Mouse (Mus musculus) G1E (cell line): ENCODE results near the gene Ddx42.

ENCODE experiments used
- CTCF ChIP-seq: IDR thresholded peaks from 2 replicates; pipeline ENCODE4 v1.5.1; 2012; ENCODE audit warnings: low read depth, low read length, inconsistent platforms, mixed read lengths
- GATA1 ChIP-seq: IDR thresholded peaks from 2 replicates; pipeline ENCODE4 v1.6.1; 2012; ENCODE audit warnings: borderline replicate concordance, low read length, inconsistent platforms, mixed read lengths
- GATA2 ChIP-seq: IDR thresholded peaks from 2 replicates; pipeline ENCODE4 v1.6.1; 2012; ENCODE audit warnings: low read depth, low read length, inconsistent platforms, borderline replicate concordance

GRCm38 (mm10) chr11:106267311-106267852 lies 50.7 kb downstream of the Ddx42 start:
- TF ChIP-seq CTCF (no peak), GATA1 (no peak), GATA2 (no peak)
